In the genomic region with DNA sequence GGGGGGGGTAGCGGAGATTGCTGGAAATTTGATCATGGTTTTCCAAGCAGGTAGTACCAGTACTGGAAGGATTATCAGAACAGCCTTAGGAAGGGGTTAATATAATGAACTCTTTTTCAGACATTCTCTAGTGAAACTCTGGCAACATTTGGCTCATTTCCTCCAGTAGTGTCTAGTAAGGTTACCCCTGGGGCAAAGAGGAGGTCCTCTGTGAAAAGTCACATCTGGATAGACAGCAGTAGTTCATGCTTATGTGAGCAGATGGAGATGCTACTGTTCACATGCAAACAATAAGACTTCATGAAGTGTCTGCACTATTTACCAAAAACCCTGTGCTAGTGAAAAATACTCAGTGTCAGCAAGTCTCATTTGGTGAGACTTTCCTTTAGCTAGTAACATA, we compare ENCODE assay signal across 23 mouse cellular contexts.
DNase-seq lines count a peak whose midpoint lies in the region; ATAC-seq lines count a peak whose summit lies in the region.
"Had no signal": no experiment of that assay in that cellular context is flagged by ENCODE, and none has a peak within 500 bp of the region (broad histone marks: within the 10 kb centered on the region; RNA-seq: fewer than 3 reads in every experiment).

No protein-coding gene starts in this region.

- 0 out of 2 replicates have a peak, but pooled peaks cover 6% of the 10 kb centered on the region for H3K36me3 ChIP-seq in kidney, embryonic 15.5 days
- H3K36me3 ChIP-seq in kidney, embryonic 14.5 days (ENCODE audit: control insufficient read depth, insufficient read depth, low read length): no peaks in the 10 kb centered on the region
- H3K36me3 ChIP-seq in lung, embryonic 15.5 days: no peaks in the 10 kb centered on the region; the same call in 1 of the 2 replicates
- H3K36me3 ChIP-seq in neural tube, embryonic 13.5 days: peaks cover 5% of the 10 kb centered on the region; the same call in 1 of the 2 replicates
- H3K36me3 ChIP-seq: embryonic facial prominence, embryonic 12.5 days; heart, embryonic 15.5 days had no signal

- no peaks in the 10 kb centered on the region for H3K27me3 ChIP-seq in kidney, embryonic 15.5 days
- H3K27me3 ChIP-seq in kidney, embryonic 14.5 days (ENCODE audit: control insufficient read depth, insufficient read depth, low read length): no peaks in the 10 kb centered on the region
- H3K27me3 ChIP-seq in lung, embryonic 15.5 days: no peaks in the 10 kb centered on the region
- no peaks in the 10 kb centered on the region for H3K27me3 ChIP-seq in neural tube, embryonic 13.5 days
- H3K27me3 ChIP-seq: embryonic facial prominence, embryonic 12.5 days; forebrain, embryonic 13.5 days; heart, embryonic 15.5 days had no signal

- 84% methylated on average over 1 of the region's 1 CpGs for WGBS in kidney, embryonic 15.5 days
- 85% methylated on average over 1 of the region's 1 CpGs for WGBS in kidney, embryonic 14.5 days
- WGBS in lung, embryonic 15.5 days: 89% methylated on average over 1 of the region's 1 CpGs
- 100% methylated on average over 1 of the region's 1 CpGs for whole genome bisulfite sequencing in neural tube, embryonic 13.5 days

- peak overlapping the region; percentile 19; the same call in 1 of the 2 replicates for H3K27ac ChIP-seq in kidney, embryonic 15.5 days
- no peak overlapping the region for H3K27ac ChIP-seq in kidney, embryonic 14.5 days (ENCODE audit: low read depth, low read length)
- peak overlapping the region; percentile 56; the same call in 1 of the 2 replicates for H3K27ac ChIP-seq in lung, embryonic 15.5 days
- peak overlapping the region; percentile 33; the same call in 1 of the 2 replicates for H3K27ac ChIP-seq in neural tube, embryonic 13.5 days (replicated peaks)
- H3K27ac ChIP-seq: embryonic facial prominence, embryonic 12.5 days; forebrain, embryonic 13.5 days; heart, adult 2 months; heart, embryonic 15.5 days had no signal

- H3K4me3 ChIP-seq in kidney, embryonic 15.5 days (replicated peaks): no peak overlapping the region
- H3K4me3 ChIP-seq in kidney, embryonic 14.5 days (ENCODE audit: low read length): no peak overlapping the region
- H3K4me3 ChIP-seq in lung, embryonic 15.5 days: no peak overlapping the region
- no peak overlapping the region for H3K4me3 ChIP-seq in neural tube, embryonic 13.5 days
- H3K4me3 ChIP-seq: embryonic facial prominence, embryonic 12.5 days; erythroblast, embryonic 14.5 days; forebrain, embryonic 13.5 days; heart, adult 2 months; heart, embryonic 15.5 days; megakaryocyte, embryonic 14.5 days had no signal

- DNase-seq in heart, adult 11 months: peak; percentile 44
- no peak for DNase-seq in heart, adult 9 months (ENCODE audit: low spot score in 2 of 2)
- no peak for DNase-seq in lung, postnatal 14 days
- DNase-seq: adrenal gland, postnatal 10 days; cerebellum, postnatal 10 days; gastrocnemius, postnatal 10 days; heart, adult 2 months; kidney, adult 8-10 months; layer of hippocampus, adult 9-11 months; lung, adult 18-20 months; thymus, postnatal 36 days had no signal

- no peak overlapping the region for H3K9ac ChIP-seq in kidney, embryonic 15.5 days
- H3K9ac ChIP-seq in kidney, embryonic 14.5 days (ENCODE audit: low read depth, low read length): no peak overlapping the region
- H3K9ac ChIP-seq in lung, embryonic 15.5 days: no peak overlapping the region
- no peak overlapping the region for H3K9ac ChIP-seq in neural tube, embryonic 13.5 days
- H3K9ac ChIP-seq: embryonic facial prominence, embryonic 12.5 days; forebrain, embryonic 13.5 days; heart, embryonic 15.5 days had no signal

- no peaks in the 10 kb centered on the region for H3K9me3 ChIP-seq in kidney, embryonic 15.5 days (replicated peaks)
- H3K9me3 ChIP-seq in kidney, embryonic 14.5 days (ENCODE audit: control insufficient read depth, low read length): no peaks in the 10 kb centered on the region
- H3K9me3 ChIP-seq in lung, embryonic 15.5 days: no peaks in the 10 kb centered on the region
- no peaks in the 10 kb centered on the region for H3K9me3 ChIP-seq in neural tube, embryonic 13.5 days
- H3K9me3 ChIP-seq: embryonic facial prominence, embryonic 12.5 days; forebrain, embryonic 13.5 days; G1E; heart, embryonic 15.5 days; megakaryocyte, embryonic 14.5 days had no signal

- H3K4me2 ChIP-seq in kidney, embryonic 15.5 days: no peak overlapping the region
- no peak overlapping the region for H3K4me2 ChIP-seq in kidney, embryonic 14.5 days (replicated peaks; ENCODE audit: low read depth, low read length)
- no peak overlapping the region for H3K4me2 ChIP-seq in lung, embryonic 15.5 days
- H3K4me2 ChIP-seq in neural tube, embryonic 13.5 days: peak overlapping the region; percentile 25
- H3K4me2 ChIP-seq: embryonic facial prominence, embryonic 12.5 days; forebrain, embryonic 13.5 days; heart, embryonic 15.5 days; liver, embryonic 11.5 days had no signal

- peaks cover 25% of the 10 kb centered on the region for H3K4me1 ChIP-seq in kidney, embryonic 15.5 days
- peaks cover 13% of the 10 kb centered on the region for H3K4me1 ChIP-seq in kidney, embryonic 14.5 days (ENCODE audit: control insufficient read depth, insufficient read depth, low read length)
- H3K4me1 ChIP-seq in lung, embryonic 15.5 days: 0 out of 2 replicates have a peak, but pooled peaks cover 9% of the 10 kb centered on the region
- H3K4me1 ChIP-seq in neural tube, embryonic 13.5 days (replicated peaks): peaks cover 62% of the 10 kb centered on the region

- no peak for ATAC-seq in kidney, embryonic 15.5 days (replicated peaks; ENCODE audit: low FRiP score)
- ATAC-seq in kidney, embryonic 14.5 days (ENCODE audit: low FRiP score, low TSS enrichment): no peak; the same call in 1 of the 2 replicates
- peak; percentile 73 for ATAC-seq in lung, embryonic 15.5 days (ENCODE audit: borderline replicate concordance, extremely low read depth, low FRiP score, low TSS enrichment)
- no peak for ATAC-seq in neural tube, embryonic 13.5 days (ENCODE audit: low read depth)
- ATAC-seq: activated CD4-positive, CD25-positive, alpha-beta regulatory T cell, adult 4 months; forebrain, embryonic 13.5 days had no signal
